Mouse (Mus musculus) effector memory CD4-positive, alpha-beta T cell, adult 5 months (primary cell): ENCODE results near the gene Hdac5. TPM values are rescaled to one million over a fixed set of nuclear protein-coding genes. Genes with fewer than 3 reads are reported as not detected.

ENCODE experiments used
- polyA plus RNA-seq: library from polyadenylated mRNA; unstranded; fragments of 100-300 nt; shearing (Covaris generic); gene quantifications from one replicate; pipeline ENCODE4 v1.2.1, GENCODE M21; 2017

Hdac5 gene
- 46.4 TPM for polyA plus RNA-seq

GRCm38 (mm10) chr11:102230006-102230741 is at the start of gene Hdac5:
Gene Hdac5 (minus strand): TSS chr11:102230166.

GRCm38 (mm10) chr11:102268520-102269244 is 38.7 kb upstream of the Hdac5 start, which contains the start of gene Asb16:
Gene Asb16 (plus strand): TSS chr11:102268743.

GRCm38 (mm10) chr11:102248630-102249230 is 18.8 kb upstream of the Hdac5 start, which contains the start of gene BC030867:
Gene BC030867 (plus strand): TSS chr11:102248882.

GRCm38 (mm10) chr11:102189461-102190436 is 40.2 kb downstream of the Hdac5 start, which contains the start of gene G6pc3:
Gene G6pc3 (plus strand): TSS chr11:102189620.

GRCm38 (mm10) chr11:102184646-102185495 is 45.1 kb downstream of the Hdac5 start, which contains the start of gene Lsm12:
Gene Lsm12 (minus strand): TSS chr11:102185296.

GRCm38 (mm10) chr11:102156039-102156785 is 73.8 kb downstream of the Hdac5 start, which contains the start of gene Tmem101:
Gene Tmem101 (minus strand): TSS chr11:102156404.

GRCm38 (mm10) chr11:102145471-102146001 is 84.4 kb downstream of the Hdac5 start, which contains the start of gene Nags:
Gene Nags (plus strand): TSS chr11:102145513.

Other genes starting within 250 kb of the Hdac5 start
- gene Cfap97d1, start 245.9 kb downstream of the Hdac5 start, polyA plus RNA-seq = not detected
- 1.8 TPM for gene Dusp3, start 243.2 kb downstream of the Hdac5 start, polyA plus RNA-seq
- gene Mpp3, start 201.7 kb downstream of the Hdac5 start, polyA plus RNA-seq = not detected
- gene Cd300lg, start 188.7 kb downstream of the Hdac5 start, polyA plus RNA-seq = not detected
- 6.8 TPM for gene Mpp2, start 141.7 kb downstream of the Hdac5 start, polyA plus RNA-seq
- gene Ppy, start 128.8 kb downstream of the Hdac5 start, polyA plus RNA-seq = not detected
- gene Pyy, start 122.3 kb downstream of the Hdac5 start, polyA plus RNA-seq = not detected
- not detected for gene Nags, start 84.7 kb downstream of the Hdac5 start, polyA plus RNA-seq
- 3.8 TPM for gene Tmem101, start 73.8 kb downstream of the Hdac5 start, polyA plus RNA-seq
- 76.2 TPM for gene Lsm12, start 44.9 kb downstream of the Hdac5 start, polyA plus RNA-seq
- 36.5 TPM for gene G6pc3, start 40.5 kb downstream of the Hdac5 start, polyA plus RNA-seq
- gene BC030867, start 18.7 kb upstream of the Hdac5 start, polyA plus RNA-seq = not detected
- not detected for gene Asb16, start 38.6 kb upstream of the Hdac5 start, polyA plus RNA-seq
- 44.8 TPM for gene Tmub2, start 54.8 kb upstream of the Hdac5 start, polyA plus RNA-seq
- gene Atxn7l3, start 66.5 kb upstream of the Hdac5 start, polyA plus RNA-seq = 18.1 TPM
- gene Ubtf, start 89.6 kb upstream of the Hdac5 start, polyA plus RNA-seq = 110 TPM
- not detected for gene Slc4a1, start 136.0 kb upstream of the Hdac5 start, polyA plus RNA-seq
- gene Rundc3a, start 163.2 kb upstream of the Hdac5 start, polyA plus RNA-seq = 6.6 TPM
- 51.3 TPM for gene Slc25a39, start 177.8 kb upstream of the Hdac5 start, polyA plus RNA-seq
- 22.9 TPM for gene Grn, start 200.1 kb upstream of the Hdac5 start, polyA plus RNA-seq
- gene Fam171a2, start 217.5 kb upstream of the Hdac5 start, polyA plus RNA-seq = not detected
- 1.7 TPM for gene Itga2b, start 240.0 kb upstream of the Hdac5 start, polyA plus RNA-seq